Mouse (Mus musculus): ENCODE results near the gene Ahcyl2.

The Ahcyl2 gene

DNA sequence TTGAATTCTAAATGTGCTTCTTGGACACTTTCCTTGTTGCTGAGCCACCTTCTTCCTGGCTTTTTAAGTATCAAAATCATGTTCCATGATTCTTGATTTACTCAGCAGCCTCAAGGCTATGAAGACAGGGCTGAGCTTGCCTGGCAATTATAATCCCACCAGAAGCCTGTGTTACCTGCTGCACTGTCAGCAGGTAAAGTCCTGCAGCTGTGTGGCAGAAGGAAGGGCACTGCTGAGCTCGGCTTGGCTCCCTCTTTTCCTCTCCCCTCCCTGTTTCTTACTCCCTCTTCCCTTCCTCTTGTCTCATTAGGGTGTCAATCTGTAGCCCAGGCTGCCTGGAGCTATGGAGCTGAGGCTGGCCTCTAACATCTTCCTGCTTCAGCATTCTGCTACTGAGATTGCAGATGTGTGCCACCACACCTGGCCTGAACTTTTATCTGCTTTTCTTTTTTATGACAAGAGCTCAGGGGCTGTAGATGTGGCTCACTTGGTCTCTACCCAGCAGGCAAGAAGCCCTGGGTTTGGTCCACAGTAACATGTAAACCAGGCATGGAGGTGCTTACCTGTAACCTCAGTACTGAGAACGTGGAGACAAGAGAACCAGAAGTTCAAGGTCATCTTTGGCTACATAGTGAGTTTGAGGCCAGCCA lies 3.0 kb downstream of the Ahcyl2 start:
- DNase-seq: no peak

- no peak for DNase-seq
Measured at GRCm38 (mm10) chr6:29772236-29772635, 4.4 kb downstream of the Ahcyl2 start.

DNA sequence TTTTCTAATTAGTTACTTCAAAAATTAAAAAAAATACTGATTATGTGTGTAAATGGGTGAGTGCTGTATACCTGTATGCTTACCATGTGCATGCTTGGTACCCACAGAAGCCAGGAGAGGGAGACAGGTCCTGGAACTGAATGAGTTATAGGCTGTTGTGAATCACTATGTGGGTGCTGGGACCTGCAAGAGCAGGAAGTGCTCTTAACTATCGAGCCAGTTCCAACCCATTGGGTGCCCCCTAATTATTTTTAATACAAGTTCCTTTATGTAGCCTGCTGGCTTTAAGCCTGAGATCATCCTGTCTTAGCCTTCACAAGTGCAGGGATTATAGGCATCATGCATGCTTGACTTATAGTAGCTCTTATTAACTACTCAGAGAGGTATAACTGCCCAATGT lies 6.3 kb downstream of the Ahcyl2 start:
- no peak for DNase-seq

DNA sequence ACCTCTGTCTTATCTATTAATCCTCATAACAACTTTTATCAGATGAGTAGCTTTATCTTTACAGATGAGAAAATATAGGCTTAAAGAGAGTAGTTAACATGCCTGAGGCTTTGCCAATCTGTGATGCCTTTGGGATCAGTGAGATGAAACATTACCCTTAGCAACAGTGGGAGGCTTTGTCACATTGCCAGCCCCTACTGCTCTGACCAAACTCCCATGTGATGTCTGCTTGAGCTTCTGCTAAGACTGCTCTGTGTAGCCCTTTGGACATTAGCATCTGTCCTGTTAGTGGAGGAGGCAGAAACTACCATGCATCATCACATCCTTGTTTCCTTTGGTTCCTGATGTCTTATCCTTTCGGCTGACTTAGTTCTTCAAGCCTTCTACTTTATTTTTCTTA lies 7.8 kb downstream of the Ahcyl2 start:
- no peak for DNase-seq

DNA sequence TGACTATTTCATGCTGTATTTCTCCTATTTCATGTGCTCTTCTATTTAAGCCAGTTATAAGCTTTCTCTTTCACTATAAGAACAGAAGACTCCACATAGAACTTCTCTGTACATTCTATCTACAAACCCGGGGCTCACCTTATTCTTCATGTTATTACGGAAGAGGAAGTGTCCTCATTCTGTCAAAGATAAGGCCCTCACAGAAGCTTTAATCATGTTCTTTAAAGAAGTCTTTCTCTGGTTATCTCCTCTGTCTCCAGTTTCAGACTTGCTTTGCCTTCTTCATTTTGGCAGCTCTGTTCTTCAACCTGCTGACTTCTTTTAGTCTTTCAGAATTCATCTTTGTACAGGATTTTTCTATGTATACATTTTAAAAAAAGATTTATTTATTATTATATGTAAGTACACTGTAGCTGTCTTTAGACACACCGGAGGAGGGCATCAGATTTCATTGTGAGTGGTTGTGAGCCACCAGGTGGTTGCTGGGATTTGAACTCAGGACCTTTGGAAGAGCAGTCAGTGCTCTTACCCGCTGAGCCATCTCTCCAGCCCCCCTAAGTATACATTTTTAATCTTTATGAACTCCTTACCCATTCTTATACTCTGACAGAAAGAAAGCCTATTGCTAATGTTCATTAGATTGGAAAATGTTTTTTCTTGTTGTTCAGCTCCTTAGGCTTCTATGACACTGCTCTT lies 8.9 kb downstream of the Ahcyl2 start:
- no peak for DNase-seq

DNA sequence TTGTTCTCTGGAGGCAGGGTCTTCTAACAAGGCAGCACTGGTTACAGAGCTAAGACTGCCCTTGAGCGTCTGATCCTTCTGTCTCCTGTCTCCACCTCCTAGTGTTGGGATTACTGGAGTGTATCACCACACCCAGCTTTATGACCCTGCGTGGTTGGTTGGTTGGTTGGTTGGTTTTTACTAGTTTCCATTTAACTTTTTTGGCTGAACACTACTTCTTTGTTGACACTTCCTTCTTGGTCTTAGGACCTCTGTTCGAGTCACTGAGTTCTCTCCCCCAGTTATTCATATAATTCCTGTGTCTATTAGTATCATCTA lies 9.4 kb downstream of the Ahcyl2 start:
- DNase-seq: no peak

- DNase-seq: no peak
Measured at GRCm38 (mm10) chr6:29780082-29780481, 12.3 kb downstream of the Ahcyl2 start.

DNA sequence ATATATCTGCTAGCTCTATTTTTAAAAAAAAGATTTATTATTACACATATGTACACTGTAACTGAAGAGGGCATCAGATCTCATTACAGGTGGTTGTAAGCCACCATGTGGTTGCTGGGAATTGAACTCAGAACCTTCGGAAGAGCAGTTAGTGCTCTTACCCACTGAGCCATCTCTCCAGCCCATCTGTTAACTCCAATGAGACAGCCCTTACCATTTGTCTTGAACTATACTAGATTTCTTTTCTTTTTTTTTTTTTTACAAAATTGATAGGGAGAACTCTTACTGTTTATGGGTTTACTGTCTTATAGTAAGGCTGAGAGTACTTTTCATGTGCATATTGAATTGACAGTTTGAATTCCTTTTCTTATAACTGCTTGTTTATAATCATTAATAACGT lies 12.8 kb downstream of the Ahcyl2 start:
- no peak for DNase-seq

GRCm38 (mm10) chr6:29782239-29782638 lies 14.4 kb downstream of the Ahcyl2 start:
- no peak for DNase-seq

GRCm38 (mm10) chr6:29783960-29784359 lies 16.1 kb downstream of the Ahcyl2 start:
- DNase-seq: no peak

GRCm38 (mm10) chr6:29784413-29785021 lies 16.7 kb downstream of the Ahcyl2 start:
- no peak for DNase-seq

DNA sequence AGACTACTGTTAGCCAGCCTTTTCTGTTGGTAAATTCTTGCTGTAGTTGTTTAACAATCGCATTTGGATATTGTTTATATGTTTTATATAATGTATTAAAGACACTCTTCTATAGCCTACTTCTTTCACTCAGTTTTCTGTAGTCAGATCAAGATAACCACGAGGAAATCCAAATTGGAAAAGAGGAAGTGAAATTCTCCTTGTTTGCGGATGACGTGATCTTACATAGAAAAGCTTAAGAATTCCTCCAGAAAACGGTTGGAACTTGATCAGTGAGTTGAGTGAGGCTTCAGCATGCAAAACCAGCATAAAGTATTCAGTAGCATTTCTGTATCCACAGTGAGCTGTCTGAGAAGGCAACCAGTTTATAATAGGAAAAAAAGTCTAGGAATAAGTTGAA lies 17.9 kb downstream of the Ahcyl2 start:
- DNase-seq: no peak

DNA sequence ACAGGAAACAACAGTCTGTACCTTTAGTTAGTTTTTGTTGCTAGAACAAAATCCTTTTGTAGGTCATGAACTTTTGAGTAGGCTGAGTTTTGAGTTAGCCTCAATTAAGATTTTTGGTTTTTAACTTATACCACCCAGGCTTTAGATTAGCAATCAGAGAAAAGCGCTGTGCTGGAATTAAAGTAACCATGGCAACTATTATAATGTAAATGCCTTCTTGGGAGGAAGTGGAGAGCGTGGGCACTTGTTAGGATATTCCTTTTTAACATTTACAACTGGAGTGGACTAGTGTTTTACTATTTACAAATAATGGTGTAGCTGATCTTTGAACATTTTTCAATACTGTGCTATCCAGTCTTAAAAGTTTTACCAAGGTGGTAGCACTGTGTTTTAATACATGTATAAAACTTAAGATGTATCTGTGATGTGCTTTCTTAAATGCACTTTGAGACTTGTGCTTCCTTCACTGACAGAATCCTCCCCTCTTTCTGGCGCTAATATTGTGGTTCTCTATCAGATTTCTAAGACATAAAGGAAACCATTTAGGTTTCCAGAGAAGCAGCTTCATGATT lies 21.1 kb downstream of the Ahcyl2 start:
- no peak for DNase-seq

DNA sequence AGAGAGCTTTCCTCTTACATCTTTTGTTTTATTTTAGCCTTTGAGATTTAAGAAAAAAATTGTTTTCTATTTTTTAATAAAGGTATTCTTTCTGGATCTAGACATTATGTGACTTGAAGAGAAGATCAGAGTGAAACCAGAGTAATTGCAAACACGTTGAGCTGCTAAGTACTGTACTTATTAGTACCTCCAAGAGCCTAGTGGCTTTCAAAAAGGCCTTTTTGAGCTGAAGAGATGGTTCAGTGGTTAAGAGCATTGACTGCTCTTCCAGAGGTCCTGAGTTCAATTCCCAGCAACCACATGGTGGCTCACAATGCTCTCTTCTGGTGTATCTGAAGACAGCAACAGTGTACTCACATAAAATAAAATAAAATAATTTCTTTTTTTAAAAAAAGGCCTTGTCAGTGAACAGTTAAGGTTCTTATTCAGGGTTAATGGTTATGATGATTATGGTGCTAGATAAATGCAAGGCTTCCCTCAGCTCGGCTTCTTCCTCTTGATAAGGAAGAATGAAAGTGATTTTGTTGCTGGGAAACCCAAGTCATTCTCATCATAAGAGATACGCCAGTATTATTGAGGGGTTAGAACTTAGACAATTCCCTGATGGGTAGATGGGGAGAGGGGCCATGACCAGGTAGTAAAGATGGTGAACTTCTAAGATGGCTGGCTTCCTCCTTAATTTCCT lies 22.3 kb downstream of the Ahcyl2 start:
- DNase-seq: no peak

DNA sequence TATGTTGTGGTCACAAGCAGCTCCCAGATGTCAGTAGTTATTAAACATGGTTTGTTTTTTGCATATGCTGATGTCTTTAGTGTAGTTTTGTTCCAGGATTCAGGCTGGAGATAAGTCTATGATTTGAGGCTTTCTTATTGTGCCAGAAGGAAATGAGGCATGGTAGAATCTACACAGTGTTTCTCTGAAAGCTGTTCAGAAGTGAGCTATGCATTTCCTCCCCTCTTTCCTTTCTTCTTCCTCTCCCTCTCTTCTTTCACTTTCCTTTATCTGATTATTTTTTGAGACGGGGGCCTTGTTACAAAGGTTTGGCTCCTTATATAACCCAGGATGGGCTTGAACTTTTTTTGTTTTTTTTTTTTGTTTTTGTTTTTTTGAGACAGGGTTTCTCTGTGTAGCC lies 25.7 kb downstream of the Ahcyl2 start:
- no peak for DNase-seq

DNA sequence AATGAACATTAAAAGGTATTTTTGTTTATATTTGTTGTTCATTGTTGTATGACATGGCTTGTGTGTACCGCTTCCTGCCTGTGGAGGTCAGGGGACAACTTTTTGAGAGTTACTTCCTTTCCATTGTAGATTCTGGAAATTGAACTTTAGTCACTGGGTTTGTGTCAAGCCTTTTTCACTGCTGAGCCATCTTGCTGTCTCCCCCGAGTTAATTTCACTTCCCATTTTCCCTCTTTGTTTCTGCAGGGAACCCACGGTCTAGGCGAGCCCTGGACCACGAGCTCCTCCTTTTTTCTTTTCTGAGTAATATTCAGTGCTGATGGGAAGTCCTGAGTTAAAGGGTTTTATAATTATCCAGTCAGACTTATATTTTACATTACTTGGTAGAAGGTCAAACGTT lies 26.8 kb downstream of the Ahcyl2 start:
- no peak for DNase-seq

- DNase-seq: no peak
Measured at GRCm38 (mm10) chr6:29802979-29803378, 35.2 kb downstream of the Ahcyl2 start.

GRCm38 (mm10) chr6:29804006-29804405 lies 36.2 kb downstream of the Ahcyl2 start:
- no peak for DNase-seq

DNA sequence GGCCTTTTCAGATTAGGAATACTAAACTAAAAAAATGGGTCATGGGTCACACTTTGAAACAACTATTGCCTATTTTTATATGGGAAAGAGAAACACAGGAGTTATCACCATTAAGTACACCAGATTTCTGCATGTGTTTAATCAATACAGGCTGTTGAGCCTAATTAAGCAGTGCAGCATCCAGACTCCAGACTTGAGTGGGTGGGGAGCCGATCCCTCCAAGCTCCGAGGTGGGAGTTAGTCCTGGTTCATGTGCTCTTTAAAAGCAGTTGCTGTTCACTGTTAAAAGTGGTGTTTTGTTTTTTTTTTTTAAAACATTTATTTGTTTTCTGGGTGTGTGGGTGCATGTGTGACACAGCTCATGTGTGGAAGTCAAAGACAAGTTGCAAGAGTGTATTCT lies 37.6 kb downstream of the Ahcyl2 start:
- DNase-seq: no peak

DNA sequence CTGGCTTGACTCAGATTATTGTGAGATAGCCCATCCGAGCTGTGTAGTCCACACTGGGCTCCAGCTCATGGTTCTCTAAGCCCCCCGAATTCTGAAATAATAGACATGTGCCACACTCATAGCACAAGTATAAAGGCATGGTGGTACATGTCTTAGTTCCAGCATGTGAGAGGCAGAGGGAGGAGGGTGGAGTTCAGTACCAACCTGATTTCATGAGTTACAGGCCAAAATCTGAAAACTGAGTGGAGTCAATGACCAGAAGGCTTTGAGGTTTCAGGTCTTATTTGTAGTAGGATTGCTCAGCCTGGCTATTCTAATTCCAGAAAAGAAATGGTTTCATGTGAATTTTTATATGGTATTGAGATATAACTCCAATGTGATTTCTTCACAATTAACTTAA lies 44.3 kb downstream of the Ahcyl2 start:
- no peak for DNase-seq

GRCm38 (mm10) chr6:29812651-29813050 lies 44.8 kb downstream of the Ahcyl2 start:
- DNase-seq: no peak

DNA sequence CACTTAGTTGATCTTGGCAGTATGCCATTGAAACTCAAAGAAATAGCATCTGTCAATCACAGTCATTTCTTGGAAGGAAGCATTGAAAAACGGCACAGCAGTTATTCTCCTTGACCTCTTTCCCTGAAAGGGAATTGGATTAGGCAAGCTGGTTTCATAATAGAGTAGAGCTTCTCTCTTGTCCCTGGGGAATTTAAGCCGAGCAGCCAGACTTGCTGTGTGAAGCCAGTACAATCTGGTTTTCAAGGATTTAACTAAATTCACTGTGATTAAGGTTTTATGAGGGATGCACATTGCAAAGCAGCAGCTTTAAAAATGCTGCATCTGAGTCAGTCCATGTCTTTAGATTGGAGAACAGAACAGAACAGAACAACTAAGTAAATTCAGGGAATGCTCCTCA lies 46.8 kb downstream of the Ahcyl2 start:
- no peak for DNase-seq

GRCm38 (mm10) chr6:29815060-29815459 lies 47.2 kb downstream of the Ahcyl2 start:
- no peak for DNase-seq

GRCm38 (mm10) chr6:29815634-29816033 lies 47.8 kb downstream of the Ahcyl2 start:
- DNase-seq: no peak

Measured in spleen, adult 18-20 months (tissue).